ENCODE assay signal across 15 mouse cellular contexts in genomic region chr11:93571917-93572641, GRCm38 (mm10).
"Had no signal": no experiment of that assay in that cellular context is flagged by ENCODE, and none has a peak within 500 bp of the region (broad histone marks: within the 10 kb centered on the region; RNA-seq: fewer than 3 reads in every experiment).

No protein-coding gene starts in this region.

- H3K4me2 ChIP-seq: limb, embryonic 12.5 days; liver, embryonic 13.5 days; lung, embryonic 15.5 days; midbrain, embryonic 11.5 days; midbrain, embryonic 15.5 days; neural tube, embryonic 13.5 days had no signal

- H3K4me3 ChIP-seq: limb, embryonic 12.5 days; liver, embryonic 13.5 days; lung, embryonic 15.5 days; megakaryocyte, embryonic 14.5 days; midbrain, embryonic 15.5 days; neural tube, embryonic 13.5 days had no signal

- ATAC-seq: liver, postnatal 0 days; midbrain, embryonic 15.5 days had no signal

- H3K9ac ChIP-seq: limb, embryonic 12.5 days; liver, embryonic 13.5 days; liver, postnatal 0 days; lung, embryonic 15.5 days; midbrain, embryonic 15.5 days; neural tube, embryonic 13.5 days had no signal

- H3K9me3 ChIP-seq: limb, embryonic 12.5 days; liver, embryonic 13.5 days; lung, embryonic 15.5 days; midbrain, embryonic 15.5 days; neural tube, embryonic 13.5 days had no signal

- DNase-seq: kidney, postnatal 25 days; liver; liver, embryonic 13.5 days; liver, postnatal 0 days; lung, postnatal 14 days; right cerebral cortex, adult 18-20 months; right cerebral cortex, postnatal 25 days; thymus, postnatal 4 days had no signal

- H3K27me3 ChIP-seq: limb, embryonic 12.5 days; liver, embryonic 13.5 days; lung, embryonic 15.5 days; megakaryocyte, embryonic 14.5 days; midbrain, embryonic 15.5 days; neural tube, embryonic 13.5 days had no signal

- H3K36me3 ChIP-seq: limb, embryonic 12.5 days; liver, embryonic 13.5 days; lung, embryonic 15.5 days; midbrain, embryonic 15.5 days; neural tube, embryonic 13.5 days had no signal

- H3K27ac ChIP-seq: limb, embryonic 12.5 days; liver, embryonic 13.5 days; lung, embryonic 15.5 days; macrophage; midbrain, embryonic 15.5 days; neural tube, embryonic 13.5 days had no signal

- H3K4me1 ChIP-seq: limb, embryonic 12.5 days; liver, embryonic 13.5 days; lung, embryonic 15.5 days; megakaryocyte, embryonic 14.5 days; midbrain, embryonic 15.5 days had no signal
